Mouse (Mus musculus) heart, postnatal 4 days (tissue): ENCODE measurements around the gene Atxn1. TPM values are rescaled to one million over a fixed set of nuclear protein-coding genes. Genes with fewer than 3 reads are reported as not detected.

Source experiments
- DNase-seq: peaks from one replicate; pipeline ENCODE4 v3.0.0; 2021
- total RNA-seq, 2 experiments: library from RNA; stranded (reverse); gene quantifications; 2 replicates each; pipeline ENCODE4 v1.2.3; 2021

The Atxn1 gene
- total RNA-seq, 2 experiments from 2014 or later = 44.4 to 45.6 TPM

DNA sequence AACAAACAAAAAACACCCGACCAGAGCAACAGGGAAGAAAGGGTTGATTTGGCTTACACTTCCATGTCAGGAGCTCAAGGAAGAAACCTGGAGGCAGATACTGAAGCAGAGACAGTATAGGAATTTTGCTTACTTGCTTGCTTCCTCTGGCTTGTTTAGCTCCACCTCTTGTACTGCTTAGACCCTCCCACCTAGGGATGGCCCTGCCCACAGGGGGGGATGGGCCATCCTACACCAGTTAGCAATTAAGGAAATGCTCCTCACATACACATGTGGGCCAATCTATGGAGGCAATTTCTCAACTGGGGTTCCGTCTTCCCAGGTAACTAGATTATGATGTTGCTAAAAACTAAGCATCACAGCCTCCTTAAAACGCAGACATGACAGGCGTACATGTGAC is 39.5 kb downstream of the Atxn1 start:
- DNase-seq = no peak

DNA sequence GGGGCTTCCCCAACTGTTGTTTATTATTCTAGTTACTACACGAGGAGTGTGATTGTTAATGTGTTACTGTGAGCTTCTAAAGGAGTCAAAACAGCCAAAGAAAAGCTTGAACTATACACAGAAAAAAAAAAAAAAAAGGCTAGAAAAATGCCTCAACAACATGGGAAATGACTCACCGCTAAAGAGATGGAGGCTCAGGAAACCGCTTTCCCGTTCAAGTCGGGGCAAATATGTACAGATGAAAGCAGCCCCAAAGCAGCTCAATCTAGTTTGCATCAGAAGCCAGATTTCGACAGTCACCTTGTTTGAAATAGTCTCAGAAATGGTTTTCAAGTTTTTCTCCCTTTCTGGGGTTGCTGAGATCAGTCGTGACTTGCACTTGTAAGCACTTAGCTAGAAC is 40.3 kb downstream of the Atxn1 start:
- no peak for DNase-seq

DNA sequence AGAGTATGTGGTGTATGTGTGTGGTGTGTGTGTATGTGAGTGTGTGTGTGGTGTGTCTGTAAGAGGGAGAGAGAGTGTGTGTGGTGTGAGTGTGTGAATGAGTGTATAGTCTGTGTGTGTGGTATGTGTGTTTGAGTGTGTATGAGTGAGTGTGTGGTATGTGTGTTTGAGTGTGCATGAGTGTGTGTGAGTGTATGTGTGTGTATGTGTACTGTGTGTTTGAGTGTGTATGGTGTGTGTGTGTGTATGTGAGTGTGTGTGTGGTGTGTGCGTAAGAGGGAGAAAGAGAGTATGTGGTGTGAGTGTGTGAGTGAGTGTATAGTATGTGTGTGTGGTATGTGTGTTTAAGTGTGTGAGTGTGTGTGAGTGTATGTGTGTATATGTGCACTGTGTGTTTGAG is 41.7 kb downstream of the Atxn1 start:
- no peak for DNase-seq

DNA sequence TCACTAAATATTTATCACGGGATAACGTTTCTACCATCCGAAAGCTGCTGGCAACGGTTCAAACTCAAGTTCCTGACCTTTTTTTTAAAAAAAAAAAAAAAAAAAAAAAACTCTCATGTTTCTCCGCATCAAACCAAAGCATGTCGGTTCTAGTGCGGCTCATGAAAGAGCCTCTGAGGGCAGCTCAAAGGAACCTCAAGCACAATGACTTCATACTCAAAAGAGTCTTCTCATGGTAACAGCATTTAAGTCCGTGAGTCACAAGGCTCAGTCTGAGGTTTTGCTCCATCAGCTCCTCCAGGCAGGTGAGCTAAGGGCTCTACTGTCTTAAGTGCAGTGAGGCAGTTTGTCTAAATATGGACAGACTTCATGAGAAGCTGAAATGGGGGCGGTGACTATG is 42.3 kb downstream of the Atxn1 start:
- peak; percentile 27 for DNase-seq

DNA sequence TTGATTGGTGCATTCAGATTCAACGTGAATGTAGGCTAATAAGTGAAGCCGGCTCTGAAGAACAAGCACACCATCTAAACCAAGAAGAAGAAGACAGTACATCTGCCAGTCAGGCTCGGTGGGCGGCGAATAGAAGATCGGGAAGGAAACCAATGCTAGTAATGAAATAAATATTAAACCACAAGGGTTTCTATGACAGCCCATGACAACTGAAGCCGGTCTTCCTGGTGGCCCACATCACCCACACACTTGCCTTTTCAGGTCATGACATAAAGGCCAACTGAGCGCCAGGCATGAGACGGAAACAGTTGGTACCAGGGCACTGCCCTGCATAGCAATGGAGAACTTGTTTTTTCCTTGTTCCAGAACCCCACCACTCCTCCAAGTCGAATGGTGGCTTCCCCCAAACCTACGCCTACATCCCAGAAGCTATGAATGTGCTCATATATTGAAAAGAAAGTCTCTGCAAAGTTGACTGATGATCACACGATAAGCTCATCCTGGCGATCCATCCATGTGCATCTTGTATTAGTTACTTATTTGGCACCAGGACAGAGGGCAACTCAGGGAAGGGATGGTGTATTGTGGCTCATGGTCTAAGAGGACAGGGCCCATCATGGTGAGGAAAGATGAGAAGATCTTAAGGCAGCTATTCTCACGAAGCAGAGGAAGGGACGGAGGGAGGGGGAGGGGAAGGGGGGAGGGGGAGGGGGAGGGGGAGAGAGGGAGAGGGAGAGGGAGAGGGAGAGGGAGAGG is 45.7 kb downstream of the Atxn1 start:
- DNase-seq = no peak

DNA sequence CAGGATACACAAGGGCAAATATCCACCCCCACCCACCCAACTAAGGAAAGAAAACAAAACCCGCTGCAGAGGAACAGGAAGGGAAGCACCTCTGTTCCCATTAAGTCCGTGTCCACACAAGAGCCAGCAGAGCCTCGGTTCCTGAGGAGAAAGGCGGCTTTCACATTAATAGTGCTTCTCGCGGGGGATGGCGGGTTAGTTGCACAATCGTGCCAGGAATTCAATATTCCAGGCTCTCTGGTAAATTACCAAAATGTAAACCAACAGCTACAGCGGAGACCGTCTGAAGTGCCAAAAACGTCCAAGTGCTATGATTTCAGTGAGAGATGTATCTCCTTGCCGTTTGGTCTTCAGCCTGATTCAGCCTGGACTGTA is 46.8 kb downstream of the Atxn1 start:
- DNase-seq = no peak

DNA sequence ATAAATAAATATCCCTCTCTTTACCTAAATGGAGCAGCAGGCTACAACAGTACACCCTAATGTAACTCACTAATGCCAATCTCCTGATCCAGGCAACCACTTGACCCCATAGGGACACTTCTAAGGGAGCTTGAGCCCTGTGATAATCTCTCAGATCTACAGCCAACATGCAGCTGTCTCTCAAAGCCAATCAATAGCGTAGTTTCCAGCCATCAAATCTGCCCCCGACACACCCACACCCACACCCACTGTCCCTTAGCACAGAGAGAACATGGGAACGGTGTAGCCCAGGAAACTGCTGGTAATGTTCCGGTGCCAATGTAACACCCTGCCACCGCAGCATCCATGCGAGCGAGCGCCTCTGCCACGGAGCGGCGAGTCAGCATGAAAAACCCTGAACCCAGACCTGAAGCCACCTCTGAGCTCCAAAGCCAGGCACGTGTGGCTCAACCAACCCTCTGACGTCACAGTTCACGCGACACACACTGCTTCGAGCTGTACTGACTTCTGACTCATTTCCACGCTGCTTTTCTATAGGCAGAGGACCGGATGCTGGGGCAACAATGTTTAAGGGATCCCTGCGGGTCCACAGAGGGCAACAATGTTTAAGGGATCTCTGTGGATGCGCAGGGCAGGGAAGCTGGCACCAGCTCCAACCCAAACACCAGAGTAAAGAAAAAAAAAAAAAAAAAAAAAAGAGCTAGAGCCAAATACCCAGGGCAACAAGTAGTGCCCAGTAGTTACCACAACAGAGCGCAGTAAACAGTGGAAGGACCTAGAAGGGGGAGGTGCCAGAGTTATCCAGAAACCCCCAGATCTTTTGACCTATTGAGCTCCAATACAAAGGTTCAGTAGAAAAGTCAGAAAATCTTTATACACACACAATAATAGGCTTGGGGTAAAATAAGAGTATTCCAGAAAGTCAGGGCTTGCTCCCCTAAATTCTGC is 47.5 kb downstream of the Atxn1 start:
- no peak for DNase-seq

DNA sequence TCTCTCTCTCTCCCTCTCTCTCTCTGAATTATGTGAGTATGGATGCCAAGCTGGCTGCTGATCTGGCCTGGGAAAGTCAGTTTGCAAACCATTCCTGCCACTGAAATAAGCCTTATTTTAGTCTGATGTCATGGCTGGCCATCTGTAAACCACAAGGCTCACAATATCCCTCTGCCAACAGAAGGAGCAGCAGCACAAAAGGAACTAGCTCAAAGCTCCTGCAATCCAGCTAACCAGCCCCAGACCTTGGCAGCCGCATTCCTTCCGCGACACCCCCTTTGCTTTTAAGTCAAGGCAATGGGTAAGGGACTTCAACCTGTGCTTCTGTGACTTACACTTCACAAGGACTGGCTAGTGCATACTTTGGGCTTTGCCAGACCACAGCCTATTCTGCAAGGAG is 48.9 kb downstream of the Atxn1 start:
- DNase-seq = no peak

DNA sequence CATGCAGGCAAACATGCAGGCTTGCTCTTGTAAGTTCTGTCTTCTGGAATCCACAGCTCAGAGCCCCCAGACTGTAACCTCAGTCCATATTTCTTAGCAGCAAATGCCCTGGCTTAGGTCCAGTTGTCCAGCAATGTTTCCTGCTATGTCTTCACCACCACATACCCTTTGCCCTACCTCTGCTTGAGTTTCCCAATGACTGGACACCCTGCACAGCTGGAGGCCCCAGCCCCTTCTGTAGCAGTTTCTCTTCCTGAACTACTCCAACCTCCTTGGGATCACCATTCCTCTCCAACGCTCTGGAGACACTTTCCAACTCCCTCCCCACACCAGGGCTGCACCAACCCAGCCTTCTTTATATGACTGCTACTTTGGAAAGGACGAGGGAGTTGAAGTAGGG is 49.8 kb downstream of the Atxn1 start:
- DNase-seq = no peak

DNA sequence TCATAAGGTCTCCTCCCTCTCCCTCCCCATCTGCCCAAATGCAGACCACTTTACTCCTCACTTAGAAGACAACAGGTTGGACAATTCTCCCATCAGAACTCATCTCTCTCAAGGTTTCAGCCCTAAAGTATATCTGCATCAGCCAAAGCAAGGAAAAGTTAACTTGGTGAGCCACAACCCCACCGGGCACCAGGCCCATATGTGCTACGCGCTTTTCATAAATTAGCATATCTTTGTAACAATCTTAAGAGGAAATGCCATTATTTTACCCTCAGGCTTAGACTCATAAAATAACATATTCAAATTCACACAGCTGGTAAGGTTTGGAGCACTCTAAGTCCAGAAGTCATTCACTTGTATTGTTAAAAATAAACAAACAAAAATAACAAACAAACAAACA is 50.7 kb downstream of the Atxn1 start:
- no peak for DNase-seq

DNA sequence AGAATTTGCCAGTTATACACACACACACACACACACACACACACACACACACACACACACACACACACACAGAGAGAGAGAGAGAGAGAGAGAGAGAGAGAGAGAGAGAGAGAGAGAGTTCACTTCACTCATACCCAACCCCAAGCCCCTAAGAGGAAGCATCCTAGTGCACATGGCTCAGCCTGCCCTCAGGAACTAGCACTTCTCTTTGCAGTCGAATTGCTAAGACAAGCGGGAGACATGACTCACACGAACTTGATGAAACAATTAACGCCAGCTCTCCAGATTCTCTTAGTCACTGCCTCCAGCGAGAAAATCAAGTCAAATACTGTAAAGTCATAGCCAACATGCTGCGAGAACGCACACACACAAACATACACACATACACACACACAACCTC is 53.0 kb downstream of the Atxn1 start:
- DNase-seq = no peak

DNA sequence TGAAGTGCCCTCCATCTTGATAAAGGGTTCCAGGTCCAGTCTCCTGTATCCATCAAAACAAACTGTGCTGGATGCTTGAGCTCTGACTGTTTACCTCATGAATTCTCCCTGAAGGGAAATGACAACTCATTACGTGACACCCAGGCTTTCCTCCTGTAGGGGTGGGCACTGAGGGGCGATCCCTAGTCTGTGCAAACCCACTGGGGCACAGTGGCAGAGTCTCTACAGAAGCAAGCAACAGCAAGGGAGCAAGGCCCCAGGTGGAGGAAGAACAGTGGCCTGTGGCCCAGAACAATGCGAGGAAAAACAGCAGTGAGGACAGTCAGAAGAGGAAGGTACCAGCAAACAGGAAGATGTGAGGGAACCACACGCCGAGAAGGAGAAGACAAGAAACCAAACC is 53.7 kb downstream of the Atxn1 start:
- no peak for DNase-seq

DNA sequence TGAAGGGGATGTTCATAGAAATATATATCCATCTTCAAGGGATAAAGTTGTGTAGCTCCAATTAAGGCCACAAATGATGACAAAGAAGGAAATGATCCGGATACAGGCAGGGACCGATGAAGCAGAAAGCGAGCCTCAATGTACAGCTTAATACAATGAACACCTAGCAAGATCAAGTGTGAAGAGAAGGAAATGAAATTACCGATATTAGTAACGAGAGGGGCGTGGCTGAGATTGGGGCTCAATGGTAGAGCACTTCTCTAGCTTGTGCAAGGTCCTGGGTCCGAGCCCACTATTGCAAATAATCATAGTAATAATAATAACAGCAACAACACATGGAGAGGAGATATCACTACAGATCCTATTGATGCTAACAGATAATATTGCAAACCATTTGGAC is 54.5 kb downstream of the Atxn1 start:
- DNase-seq = no peak

DNA sequence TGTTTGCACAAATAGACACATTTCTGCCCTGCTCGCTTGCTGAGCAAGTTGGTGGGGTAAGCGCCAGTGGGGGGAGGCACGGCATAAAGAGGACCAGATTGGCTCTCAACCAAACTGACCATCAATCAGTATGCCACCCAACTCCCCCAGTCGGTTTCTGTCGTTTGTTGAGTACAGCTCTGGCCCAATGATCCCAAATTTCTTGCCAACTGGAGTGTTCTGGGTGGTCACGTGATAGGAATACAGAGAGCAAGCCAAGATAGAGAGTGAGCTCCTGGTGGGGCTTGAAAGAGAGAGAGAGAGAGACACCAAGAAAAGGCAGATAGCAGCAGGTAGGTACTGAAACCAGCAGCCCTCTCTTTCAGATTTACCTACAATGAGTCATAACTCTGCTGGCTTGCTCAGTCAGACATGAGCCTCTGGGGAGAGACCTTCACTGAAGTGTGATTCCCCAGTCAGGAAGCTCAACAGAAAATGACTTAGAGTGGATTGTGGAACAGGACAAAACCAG is 57.6 kb downstream of the Atxn1 start:
- no peak for DNase-seq

DNA sequence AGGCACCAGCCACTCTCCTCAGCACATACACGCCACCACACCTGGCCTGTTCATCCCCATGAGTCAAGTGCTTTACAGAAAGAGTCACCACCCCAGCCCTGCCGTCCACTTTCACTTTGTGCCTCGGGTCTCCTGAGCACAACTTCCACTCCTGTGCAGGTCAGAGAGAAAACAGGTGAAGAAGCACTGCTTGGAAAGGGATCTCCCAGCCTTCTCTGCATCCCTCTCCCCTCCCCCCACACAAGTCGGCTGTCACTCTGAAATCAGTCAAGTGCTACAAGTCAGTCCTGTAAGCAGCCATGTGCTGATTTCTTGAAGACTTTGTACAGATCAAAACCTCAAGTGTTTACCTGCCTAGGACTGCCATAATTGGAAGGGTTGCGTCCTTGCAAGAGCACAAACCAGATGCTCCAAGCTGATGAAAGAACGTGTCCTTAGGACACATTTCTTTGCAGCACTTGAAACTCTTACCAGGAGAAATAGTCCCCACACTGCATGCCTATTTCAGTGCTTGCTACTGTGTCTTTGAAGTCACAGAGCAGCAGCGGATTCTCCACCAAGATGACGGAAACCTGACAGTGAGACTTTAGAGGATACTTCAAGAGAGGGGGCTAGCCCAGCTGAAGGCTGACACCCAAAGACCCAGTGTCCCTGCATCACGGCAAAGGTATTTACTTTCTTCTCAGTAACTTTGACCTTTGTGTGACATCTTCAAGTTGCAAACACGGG is 58.2 kb downstream of the Atxn1 start:
- no peak for DNase-seq

DNA sequence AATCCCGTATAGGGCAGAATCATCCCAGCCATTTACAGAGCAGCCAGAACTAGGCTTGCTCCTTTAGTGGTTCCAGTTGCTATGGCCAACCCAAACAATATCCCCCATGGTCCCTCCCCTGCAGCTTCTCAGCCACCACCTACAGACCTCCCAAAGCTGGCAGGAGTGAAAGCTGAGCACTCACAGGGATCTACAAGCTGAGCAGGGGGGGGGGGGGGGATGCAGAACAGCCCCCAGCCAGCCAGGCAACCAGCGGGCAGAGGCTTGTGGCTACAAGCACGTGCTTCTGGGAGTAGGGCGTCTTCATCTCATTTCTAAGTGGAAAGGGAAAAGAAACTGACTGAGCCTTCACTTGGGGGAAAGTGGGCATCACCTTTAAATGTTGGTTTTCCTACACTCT is 59.9 kb downstream of the Atxn1 start:
- no peak for DNase-seq

DNA sequence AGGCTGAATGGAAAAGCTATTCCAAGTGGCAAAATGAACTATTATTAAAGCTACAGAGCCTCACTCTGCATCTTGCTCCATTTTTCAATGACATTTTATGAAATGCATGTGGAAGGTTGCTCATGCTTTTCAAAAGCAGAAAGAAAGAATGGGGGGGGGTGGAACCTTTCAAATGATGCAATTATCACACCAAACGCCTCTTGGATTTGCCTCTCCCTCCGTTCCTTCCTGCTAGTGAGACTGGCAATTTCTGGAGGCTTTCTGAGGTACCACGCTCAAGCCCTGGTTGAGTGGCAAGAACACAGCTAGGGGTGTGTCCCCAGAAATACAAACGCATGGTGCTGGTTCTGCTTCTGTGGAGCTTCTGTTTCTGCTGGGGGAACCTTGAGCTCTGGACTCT is 60.4 kb downstream of the Atxn1 start:
- DNase-seq = no peak

DNA sequence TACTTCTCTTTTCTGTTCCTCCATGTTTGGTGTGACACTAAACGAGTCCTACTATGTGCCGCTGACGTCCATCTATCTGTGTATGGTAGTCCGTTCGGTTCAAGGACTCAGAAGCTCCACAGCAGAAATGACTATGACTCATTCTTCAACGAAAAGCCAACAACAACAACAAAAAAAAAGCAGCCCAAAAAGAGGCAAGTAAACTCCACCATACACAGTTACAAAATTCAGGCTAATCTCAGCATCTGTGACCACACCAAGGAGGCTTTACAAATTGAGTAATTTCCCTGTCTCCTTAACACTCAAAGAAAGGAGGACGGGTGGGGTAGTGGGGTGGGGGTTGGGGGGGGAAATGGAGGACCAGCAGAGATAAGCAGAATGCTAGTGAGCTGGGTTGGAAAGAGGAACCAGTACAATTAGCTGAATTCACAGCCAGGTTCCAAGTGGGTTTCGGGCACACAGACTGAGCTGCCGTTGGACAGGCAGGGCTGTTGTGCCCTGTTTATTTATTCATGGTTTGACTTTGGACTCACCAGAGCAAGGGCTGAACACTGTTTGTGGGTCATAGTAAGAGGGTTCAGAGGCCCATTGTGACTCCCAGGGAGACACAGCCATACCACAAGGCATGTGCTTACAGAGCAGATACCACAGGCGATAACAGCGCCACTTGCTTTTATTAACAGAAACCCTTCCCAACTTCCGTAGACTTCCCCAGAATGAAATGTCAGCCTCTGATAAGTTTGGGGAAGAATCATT is 61.1 kb downstream of the Atxn1 start:
- DNase-seq = no peak

DNA sequence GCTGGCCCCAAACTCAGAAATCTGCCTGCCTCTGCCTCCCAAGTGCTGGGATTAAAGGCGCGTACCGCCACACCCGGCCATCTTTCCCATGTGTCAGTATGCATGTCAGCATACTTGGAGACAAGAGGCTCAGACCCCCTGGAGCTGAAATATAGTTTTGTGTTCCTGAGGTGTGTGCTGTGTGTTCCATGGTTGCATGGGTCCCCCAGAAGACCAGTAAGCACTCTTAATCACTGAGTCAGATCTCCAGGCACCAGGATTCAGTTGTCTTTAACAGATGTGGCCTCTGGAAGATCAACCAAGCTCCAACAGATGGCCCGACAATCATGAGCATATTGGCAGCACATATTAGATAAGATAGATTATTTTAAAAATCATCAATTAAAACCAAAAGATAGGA is 62.4 kb downstream of the Atxn1 start:
- DNase-seq = no peak

DNA sequence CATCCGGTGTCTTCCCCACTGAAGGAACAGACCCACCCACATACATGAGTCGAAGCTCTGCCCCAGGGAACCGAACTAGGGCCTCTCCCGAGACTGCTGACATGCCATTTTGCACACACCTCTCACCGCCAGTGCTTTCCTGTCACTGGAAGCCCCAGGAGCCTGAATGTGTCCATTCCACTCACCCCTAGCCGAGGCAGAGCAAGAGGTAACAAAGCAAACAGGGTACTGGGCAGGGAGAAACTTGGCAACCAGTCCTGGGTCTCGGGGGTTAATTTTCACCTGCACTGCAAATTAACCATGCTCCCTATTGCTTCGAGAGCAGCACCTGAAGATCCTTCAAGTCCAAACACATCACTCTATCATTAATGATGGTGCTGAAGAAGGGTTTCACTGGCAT is 64.0 kb downstream of the Atxn1 start:
- DNase-seq = no peak

DNA sequence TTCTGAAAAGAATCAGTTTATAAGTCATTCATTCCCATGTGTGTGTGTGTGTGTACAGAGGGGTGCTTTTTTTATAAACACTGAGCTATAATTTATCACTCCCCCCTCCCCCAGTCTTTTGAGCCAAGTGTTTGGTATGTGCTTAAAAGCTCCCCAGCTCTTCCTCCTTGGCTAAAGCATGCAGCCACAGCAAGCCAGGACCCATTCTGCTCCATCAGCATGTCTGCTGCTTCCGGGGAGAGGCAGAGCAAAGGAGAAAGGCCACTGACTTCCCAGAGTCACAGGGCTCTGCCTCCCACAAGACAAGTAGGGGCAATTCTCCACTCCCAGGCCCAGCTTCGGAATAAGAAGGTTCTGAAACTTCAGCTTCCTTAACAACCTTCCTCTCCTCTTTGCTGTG is 67.2 kb downstream of the Atxn1 start:
- DNase-seq = no peak

DNA sequence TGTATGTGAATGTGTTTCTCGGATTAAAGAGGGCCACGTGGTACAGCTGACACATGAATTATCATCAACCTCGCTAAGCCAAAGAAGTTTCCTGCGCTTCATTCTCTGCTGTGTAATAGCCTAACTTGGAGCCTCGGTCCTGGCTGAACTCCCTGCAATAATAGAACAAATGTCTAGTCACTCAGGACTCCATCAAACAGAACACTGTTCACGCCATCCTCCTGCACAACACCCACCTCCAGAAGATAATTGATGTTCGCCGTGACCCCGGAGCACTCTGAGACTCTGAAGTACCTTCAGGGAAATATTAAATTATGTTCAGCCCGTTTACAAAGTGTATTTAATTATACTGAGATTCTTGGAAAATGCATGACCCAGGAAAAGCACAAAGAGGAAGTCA is 70.0 kb downstream of the Atxn1 start:
- no peak for DNase-seq
